Mouse (Mus musculus) lung, adult 2 months (tissue): ENCODE measurements around the gene Erbb2. TPM values are rescaled to one million over a fixed set of nuclear protein-coding genes. Genes with fewer than 3 reads are reported as not detected.

Experiments
- DNase-seq: peaks from one replicate; pipeline ENCODE4 v3.0.0; 2022
- H3K4me1 ChIP-seq: fragments of 200-500 bp; 2 replicates; pipeline ENCODE4 v1.6.1; 2011; ENCODE audit warnings: low read length; ENCODE audit not compliant: control insufficient read depth, insufficient read depth
- H3K4me3 ChIP-seq: fragments of 200-500 bp; replicated peaks from 2 replicates; pipeline ENCODE3; 2011; ENCODE audit warnings: low read depth, mild to moderate bottlenecking, control low read depth, low read length; ENCODE audit errors: extremely low read depth
- CTCF ChIP-seq: fragments of 200-500 bp; IDR thresholded peaks from 2 replicates; pipeline ENCODE4 v1.5.1; 2011; ENCODE audit warnings: mild to moderate bottlenecking, low read length, control low read depth; ENCODE audit not compliant: insufficient read depth
- POLR2A ChIP-seq: fragments of 200-500 bp; IDR thresholded peaks from 2 replicates; pipeline ENCODE4 v1.6.1; 2011; ENCODE audit warnings: low read depth, mild to moderate bottlenecking, control low read depth, low read length, borderline replicate concordance; ENCODE audit errors: extremely low read depth
- WGBS: fragments of 180-500 bp; shearing (Covaris S2); methylation state at CpG from one replicate; pipeline ENCODE4 v1.1.7; 2018; 5-methylcytosine and 5-hydroxymethylcytosine counted together
- polyA plus RNA-seq: library from polyadenylated mRNA; depleted of rRNA; stranded (reverse); fragments of >200 nt; gene quantifications from 2 replicates; pipeline ENCODE4 v1.2.3, GENCODE M21; 2012

The Erbb2 gene
- polyA plus RNA-seq, 1 experiment: 33.8 TPM

- Histone ChIP-seq H3K4me3 (no peak overlapping the region), H3K4me1 (peaks cover 14% of the 10 kb centered on the region)
- TF ChIP-seq POLR2A: no peak
- TF ChIP-seq CTCF: no peak
- WGBS: 11% methylated on average over 9 of the region's 10 CpGs
- no peak for DNase-seq
These were observed 2.9 kb upstream of the Erbb2 start for GRCm38 (mm10) chr11:98409341-98409822.

DNA sequence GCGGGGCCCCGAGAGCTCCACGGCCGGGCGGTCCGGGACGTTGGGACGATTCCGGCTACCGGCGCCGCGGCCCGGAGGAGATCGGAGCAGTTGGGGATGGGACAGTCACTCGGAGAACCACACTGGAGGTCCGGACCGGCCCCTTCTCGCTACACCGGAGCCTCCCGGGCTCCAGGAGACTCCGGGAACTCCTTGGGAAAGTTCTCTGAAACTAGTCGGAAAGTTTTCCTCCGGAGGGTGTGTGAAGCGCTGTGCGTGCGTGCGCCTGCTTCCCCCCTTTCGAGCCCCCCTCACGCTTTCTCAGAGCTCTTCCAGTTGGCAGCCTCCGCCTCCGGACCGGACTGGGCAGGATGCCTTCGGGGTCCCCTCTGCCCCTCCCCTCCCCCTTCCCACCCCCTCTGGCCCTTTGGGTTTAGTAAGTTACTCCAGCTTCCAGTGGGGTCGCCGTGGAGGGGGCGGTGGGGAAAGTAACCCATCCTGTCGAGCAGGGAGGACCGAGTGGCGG lies 579 bp downstream of the Erbb2 start:
- TF ChIP-seq POLR2A: no peak; the same call in 1 of the 2 replicates
- TF ChIP-seq CTCF: no peak
- Histone ChIP-seq H3K4me1 (peaks cover 20% of the 10 kb centered on the region), H3K4me3 (peak overlapping the region; percentile 90)
- WGBS: under 1% methylated on average over 40 of the region's 40 CpGs
- DNase-seq: peak; percentile 58

- H3K4me1 ChIP-seq: peaks cover 22% of the 10 kb centered on the region
- TF ChIP-seq CTCF (no peak), POLR2A (no peak)
- 19% methylated on average over 7 of the region's 7 CpGs for WGBS
- H3K4me3 ChIP-seq: peak overlapping the region; percentile 90
- DNase-seq: no peak
These were observed 1.5 kb downstream of the Erbb2 start for GRCm38 (mm10) chr11:98413731-98414130.

DNA sequence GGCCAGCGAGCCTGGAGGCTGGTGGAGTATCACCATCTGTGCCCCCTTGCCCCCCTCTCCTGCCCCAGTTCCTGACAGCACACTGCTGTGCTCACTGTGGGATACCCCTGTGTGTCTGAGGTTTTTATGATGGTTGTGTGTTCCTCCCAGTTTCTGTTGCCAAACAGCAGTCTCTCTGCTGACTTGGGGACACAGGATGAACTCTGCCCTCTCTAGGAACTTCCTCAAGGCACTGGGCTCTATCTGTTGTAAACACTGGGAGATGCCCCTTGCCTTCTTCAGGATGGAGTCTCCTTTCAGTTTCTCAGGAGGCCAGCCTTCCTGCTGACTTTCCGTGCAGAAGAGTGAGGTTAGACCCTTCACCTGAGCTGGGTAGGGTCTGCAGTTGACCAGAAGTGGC lies 1.9 kb downstream of the Erbb2 start:
- H3K4me1 ChIP-seq: peaks cover 22% of the 10 kb centered on the region
- TF ChIP-seq POLR2A (no peak), CTCF (no peak)
- no peak for DNase-seq
- 27% methylated on average over 2 of the region's 2 CpGs for whole genome bisulfite sequencing
- H3K4me3 ChIP-seq: no peak overlapping the region

DNA sequence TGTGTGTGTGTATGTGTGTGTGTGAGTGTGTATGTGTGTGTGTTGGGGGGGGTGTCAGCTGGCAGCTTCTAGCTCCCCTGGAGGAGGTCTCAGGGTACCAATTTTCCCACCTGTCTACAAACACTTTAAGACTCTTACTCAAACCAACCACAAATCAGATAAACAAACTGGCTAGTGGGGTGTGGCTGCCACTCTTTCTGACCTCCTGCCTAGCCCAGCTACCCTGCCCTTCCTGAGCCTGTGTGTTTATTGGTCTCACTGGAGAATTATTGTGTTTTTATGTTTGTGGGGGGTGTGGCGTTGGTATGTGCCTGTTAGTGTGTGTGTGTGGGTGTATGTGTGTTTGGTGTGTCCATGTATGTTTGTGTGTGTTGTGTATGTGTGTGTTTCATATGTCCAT lies 4.8 kb downstream of the Erbb2 start:
- 43% methylated on average over 1 of the region's 1 CpGs for WGBS
- peaks cover 16% of the 10 kb centered on the region for H3K4me1 ChIP-seq
- no peak for DNase-seq
- no peak for TF ChIP-seq POLR2A
- H3K4me3 ChIP-seq: no peak overlapping the region

- DNase-seq: no peak
- WGBS: 55% methylated on average over 6 of the region's 6 CpGs
- peaks cover 16% of the 10 kb centered on the region for H3K4me1 ChIP-seq
- TF ChIP-seq CTCF (no peak), POLR2A (no peak)
- no peak overlapping the region for H3K4me3 ChIP-seq
These were observed 6.0 kb downstream of the Erbb2 start for GRCm38 (mm10) chr11:98418273-98418672.

DNA sequence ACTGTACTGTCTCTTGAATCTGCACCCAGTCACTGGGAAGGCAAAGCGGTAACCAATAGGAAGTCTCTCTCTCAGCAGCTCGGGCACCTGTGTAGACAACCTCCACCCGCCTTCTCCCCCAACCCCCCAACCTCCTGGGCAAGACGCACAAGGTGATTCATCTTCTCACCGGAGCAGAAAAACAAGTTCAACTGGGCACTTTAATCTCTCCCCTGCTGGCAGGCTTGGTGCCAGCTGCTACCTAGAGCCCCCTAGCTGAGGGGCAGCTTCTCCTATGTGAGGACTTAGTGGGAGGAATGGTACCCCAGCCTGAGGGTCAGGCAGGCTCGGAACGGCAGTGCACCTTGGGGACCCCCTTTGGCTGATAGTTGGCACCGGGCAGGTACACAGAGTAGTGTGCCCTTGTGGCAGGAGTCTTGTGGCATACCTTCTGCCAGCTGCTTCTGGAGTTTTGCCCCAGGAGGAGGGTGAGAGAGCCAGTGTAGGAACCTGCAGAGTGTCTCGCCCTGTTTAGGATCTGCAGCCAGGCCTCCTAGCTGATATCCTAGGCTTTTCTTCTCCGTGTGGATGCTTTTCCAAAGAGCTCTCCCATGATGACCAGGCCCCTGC lies 6.8 kb downstream of the Erbb2 start:
- no peak overlapping the region for H3K4me3 ChIP-seq
- WGBS: 64% methylated on average over 10 of the region's 10 CpGs
- peaks cover 11% of the 10 kb centered on the region for H3K4me1 ChIP-seq
- no peak for TF ChIP-seq POLR2A
- TF ChIP-seq CTCF: no peak
- peak; percentile 53 for DNase-seq

GRCm38 (mm10) chr11:98426592-98426991 lies 14.3 kb downstream of the Erbb2 start:
- no peak for TF ChIP-seq CTCF
- no peak for TF ChIP-seq POLR2A
- Histone ChIP-seq H3K4me1 (no peaks in the 10 kb centered on the region), H3K4me3 (no peak overlapping the region)
- no peak for DNase-seq
- WGBS: 92% methylated on average over 7 of the region's 7 CpGs

DNA sequence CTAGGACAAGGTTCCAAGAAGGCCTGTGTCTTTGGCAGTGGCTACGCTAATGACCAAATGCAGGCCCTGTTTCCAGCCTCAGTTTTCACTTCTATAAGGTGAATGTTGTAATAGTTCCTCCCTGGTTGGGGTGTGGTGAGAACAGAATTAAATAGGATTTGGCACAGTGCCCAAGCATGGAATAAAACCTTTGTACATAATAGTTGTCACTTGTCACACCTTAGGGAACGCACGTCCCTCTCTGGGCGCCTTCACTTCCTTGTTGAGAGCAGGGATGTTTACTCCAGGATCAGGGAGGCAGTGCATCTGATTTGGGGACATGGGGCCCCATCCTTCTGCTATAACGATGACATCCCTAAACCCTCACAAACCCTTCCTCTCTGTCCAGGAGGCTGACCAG lies 16.2 kb downstream of the Erbb2 start:
- H3K4me3 ChIP-seq: no peak overlapping the region
- 67% methylated on average over 5 of the region's 5 CpGs for WGBS
- TF ChIP-seq CTCF (no peak), POLR2A (no peak)
- no peak for DNase-seq
- H3K4me1 ChIP-seq: no peaks in the 10 kb centered on the region
